Mouse (Mus musculus): ENCODE measurements around the gene Fry.
A peak's percentile ranks its signal among the peaks of the same experiment; 100 is the strongest.
"Not testable (repeated sequence)": the region's sequence is repeated elsewhere in the genome, so short reads cannot be mapped to it uniquely, and the experiment has no call there.

Gene Fry

DNA sequence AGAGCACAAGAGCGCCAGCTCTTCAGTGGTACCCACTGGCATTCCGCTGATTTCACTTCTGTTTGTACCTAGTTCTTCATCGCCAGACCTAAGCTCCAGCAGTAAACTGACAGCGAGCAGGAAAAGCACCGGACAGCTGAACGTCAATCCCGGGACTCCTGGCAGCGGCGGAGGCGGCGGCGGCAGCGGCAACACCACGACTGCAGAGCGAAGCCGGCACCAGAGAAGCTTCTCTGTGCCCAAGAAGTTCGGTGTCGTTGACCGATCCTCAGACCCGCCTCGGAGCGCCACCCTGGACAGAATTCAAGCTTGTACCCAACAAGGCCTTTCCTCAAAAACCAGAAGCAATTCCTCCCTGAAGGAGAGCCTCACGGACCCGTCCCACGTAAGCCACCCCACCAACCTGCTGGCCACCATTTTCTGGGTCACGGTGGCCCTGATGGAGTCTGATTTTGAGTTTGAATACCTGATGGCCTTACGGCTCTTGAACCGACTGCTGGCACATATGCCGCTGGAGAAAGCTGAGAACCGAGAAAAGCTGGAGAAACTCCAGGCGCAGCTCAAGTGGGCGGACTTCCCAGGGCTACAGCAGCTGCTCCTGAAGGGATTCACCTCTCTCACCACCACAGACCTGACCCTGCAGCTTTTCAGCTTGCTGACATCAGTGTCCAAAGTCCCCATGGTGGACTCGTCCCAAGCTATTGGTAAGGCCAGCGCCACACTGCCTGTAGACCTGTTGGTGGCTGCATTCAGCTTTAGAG, 318.4 kb downstream of the Fry start:
- DNase-seq (ENCODE audit: extremely low read depth, insufficient read length, low spot score): no peak

DNA sequence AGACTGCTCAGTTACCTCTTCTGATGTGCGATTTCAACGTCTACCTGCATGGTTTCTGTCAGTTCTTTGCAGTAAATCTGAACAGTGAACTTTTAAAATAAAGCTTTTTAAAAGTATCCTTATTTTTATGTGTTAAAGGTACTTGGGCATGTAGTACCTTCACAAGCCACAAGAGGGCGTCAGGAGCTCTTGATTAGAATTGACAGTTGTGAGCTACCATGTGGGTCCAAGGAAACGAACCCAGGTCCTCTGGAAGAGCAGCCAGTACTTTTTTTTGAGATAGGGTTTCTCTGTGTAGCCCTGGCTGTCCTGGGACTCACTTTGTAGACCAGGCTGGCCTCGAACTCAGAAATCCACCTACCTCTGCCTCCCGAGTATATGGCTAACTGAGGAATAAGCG, 323.2 kb downstream of the Fry start:
- DNase-seq (ENCODE audit: extremely low read depth, insufficient read length, low spot score): no peak

DNA sequence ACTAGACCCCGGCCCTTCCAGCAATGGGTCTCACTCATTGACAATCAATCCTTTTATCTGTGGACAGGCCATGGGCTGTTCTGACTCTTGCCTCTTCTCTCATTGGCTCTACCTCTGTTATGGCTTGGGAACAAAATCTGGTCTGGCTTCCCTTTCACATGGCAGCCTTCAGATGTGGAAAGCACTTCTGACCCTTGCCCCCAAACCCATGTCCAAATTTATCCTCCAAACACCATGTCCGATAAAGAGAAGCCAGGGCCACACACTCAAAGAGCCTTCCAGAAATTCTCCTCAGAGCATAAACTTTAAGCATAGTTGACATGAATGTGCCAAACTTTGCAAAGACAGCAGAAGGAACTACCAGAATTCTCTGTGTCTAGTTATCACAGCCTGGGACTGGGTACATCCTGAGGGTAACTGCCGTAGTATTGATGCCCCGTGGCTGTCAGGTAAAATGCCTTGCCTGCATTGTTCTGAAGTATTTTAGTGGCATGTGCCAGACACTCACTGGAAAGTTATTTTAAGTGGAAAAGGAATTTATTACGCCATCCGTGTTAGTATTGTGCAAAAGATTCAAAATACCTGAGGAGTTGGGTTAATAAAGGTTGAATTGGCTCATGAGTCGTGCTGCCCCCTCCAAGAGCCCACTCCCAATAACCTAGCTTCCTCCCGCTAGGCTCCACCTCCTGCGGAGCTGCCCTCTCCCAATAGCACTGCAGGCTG, 333.0 kb downstream of the Fry start:
- DNase-seq (ENCODE audit: extremely low read depth, insufficient read length, low spot score): peak; percentile 21

DNA sequence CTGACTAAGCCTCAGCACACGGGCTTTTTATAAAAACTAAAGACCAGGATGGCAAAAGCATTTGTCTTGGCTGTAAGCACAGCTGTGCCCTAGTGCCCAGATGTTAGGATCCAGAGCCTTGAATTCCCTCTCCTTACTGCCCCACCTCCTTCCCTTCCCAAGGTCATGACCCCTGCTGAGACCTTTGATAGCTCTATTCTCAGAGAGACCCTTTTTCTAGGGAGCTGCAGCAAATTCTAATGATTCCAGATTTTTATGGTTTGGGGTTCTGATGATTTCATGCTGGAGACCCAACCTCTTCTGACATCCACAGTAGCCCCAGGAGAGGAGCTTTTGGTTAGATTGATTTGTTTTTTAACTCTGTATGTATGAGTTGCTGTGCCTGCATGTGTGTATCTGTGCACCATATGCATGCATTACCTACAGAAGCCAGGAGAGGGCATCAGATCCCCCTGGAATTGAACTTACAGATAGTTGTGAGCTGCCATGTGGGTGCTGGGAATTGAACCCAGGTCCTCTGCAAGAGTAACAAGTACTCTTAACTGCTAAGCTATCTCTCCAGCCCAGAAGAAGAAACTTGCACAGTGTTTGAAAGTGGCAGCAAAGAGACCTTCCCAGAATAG, 333.7 kb downstream of the Fry start:
- DNase-seq (ENCODE audit: extremely low read depth, insufficient read length, low spot score): no peak

DNA sequence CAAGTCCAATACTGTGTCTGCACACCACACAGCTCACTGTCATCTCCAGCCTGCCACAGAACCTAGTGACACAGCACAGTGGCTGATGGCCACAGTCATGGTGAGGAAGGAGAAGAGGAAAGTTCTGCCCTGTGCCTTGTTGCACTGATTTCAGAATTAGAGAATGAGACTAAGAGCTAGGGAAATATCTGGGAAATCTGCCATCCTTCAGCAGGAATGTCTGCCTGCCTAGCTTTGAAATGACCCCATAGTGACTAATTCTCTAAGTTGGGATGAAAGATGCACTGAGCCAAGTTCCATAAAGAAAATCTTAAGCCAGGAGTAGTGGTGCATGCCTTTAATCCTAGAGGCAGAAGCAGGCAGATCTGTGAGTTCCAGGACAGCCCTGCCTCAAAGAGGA, 334.2 kb downstream of the Fry start:
- peak; percentile 39 for DNase-seq (ENCODE audit: extremely low read depth, insufficient read length, low spot score)

DNA sequence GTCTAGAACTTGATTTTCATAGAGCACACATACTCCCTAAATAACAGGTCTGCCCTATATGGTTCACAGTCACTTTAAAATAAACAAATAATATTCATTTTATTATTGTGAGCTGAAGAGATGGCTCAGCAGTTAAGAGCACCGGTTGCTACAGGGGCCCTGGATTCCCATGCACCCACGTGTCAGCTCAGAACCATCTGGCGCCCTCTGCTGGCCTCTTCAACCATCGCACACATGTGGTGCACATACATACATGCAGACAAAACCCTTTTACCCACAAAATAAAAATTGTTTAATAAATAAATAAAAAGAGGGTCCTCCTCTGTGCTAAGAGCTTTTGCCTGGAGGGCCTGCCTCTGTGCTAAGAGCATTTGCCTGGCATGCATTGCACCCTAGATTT, 335.0 kb downstream of the Fry start:
- DNase-seq (ENCODE audit: extremely low read depth, insufficient read length, low spot score): no peak

DNA sequence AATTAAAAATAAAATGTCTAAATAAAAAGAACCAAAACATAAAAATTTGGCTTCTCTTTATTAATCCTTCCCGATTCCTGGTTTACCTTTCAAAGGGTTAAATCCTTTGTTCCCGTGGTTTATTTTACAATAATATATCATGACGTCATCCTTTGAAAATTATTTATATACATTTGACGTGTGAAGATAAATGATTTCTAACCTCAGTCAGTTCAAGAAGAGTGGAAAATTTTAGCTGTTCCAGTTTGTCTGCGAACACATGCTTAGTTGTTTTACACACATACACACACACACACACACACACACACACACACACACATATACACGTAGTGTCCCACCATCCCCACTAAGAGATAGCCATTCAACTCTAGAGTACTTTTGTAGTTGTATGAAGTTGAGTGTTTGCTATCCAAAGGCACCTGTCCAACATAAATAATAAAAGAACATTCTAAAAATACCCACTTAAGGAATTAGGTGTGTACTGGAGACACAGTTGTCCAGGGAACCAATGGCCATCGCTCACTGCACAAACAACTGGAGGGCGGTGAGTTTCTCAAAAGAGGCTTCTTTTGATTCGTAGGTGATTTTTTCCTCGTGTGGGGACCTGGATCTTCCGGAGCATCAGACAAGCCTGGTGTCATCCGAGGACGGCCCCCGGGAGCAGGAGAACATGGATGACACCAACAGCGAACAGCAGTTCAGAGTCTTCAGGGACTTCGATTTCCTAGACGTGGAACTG, 338.9 kb downstream of the Fry start:
- DNase-seq (ENCODE audit: extremely low read depth, insufficient read length, low spot score): no peak

DNA sequence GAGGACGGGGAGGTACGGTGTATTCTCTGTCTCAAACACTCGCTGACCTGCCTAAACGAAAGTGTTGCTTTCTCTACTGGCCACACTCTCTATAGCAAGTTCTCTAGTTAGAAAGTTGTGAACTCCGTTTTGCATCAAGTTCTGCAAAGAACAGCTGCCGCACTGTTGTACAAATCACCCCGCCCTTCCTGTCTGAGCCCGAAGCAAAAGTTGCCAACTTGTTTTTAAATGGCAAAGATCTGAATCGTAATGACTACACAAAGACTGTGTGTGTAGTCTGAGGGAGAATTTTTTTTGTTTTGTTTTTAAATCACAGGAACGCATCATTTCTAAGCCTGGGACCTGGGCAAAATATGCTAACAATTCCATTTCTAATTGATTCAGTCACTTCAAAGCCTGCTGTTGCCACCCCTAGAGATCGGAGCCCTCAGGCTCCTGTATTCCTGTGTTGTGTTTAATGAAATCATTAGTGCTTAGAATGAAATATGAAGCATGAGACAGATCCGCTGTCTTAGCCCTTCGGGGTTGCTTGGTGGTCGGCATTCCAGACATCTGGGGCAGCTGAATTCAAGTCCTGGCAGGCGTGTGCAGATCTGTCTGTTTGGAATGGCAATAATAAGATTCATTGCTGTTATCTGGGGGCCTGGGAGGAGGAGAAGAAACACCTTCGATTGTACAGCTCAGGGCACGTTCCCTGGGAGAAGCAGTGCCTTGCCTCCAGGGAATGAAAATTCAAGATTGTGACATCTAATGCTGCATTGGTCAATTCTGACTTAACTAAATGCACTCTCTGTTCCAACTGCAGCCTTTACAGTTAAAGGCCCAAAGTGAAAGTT, 339.7 kb downstream of the Fry start:
- DNase-seq (ENCODE audit: extremely low read depth, insufficient read length, low spot score): no peak

DNA sequence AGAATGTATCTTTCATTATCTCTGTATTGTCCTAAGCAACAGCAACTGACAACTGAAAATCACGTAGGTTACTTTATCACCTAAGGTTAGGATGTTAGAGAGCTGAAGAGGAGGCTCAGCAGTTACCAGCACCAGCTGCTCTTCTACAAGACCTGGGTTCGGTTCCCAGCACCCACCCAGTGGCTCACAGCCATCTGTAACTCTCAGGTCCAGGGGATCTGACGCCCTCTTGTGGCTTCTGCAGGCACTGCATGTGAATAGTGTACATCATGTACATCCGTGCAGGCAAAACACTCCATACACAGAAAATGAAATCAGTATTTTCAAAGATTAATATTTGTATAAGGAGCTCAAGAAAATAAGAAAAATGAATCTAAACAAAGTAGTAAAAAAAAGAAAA, 341.4 kb downstream of the Fry start:
- DNase-seq (ENCODE audit: extremely low read depth, insufficient read length, low spot score): no peak

DNA sequence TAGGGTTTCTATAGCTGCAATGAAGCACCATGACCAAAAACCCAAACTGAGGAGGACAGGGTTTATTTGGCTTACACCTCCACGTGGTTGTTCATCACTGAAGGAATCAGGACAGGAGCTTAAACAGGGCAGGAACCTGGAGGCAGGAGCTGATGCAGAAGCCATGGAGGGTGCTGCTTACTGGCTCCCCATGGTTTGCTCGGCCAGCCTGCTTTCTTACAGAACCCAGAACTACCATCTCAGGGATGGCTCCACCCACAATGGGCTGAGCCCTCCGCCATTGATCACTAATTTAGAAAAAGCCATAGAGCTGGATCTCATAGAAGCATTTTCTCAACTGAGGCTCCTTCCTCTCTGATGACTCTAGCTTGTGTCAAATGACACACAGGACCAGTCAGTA, 346.3 kb downstream of the Fry start:
- no peak for DNase-seq (ENCODE audit: extremely low read depth, insufficient read length, low spot score)

DNA sequence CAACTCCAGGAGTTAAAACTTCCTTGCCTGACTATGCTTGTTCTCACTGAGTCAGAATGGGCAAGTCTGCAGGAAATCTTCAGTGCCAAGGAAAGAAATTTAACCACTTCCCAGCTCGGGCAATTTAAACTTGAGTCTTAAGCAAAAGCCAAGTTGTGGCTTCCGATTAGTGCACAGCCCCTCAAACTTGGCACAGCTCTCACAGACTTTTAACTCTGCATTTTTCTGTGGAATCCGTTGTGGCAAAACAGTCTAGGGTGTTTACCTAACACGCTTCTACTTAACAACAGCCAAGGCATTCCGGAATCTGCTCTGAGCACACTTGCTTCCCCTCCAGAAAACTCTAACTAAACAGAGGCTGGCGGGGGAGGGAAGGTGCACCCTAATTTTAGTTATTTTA, 346.8 kb downstream of the Fry start:
- peak; percentile 52 for DNase-seq (ENCODE audit: extremely low read depth, insufficient read length, low spot score)

DNA sequence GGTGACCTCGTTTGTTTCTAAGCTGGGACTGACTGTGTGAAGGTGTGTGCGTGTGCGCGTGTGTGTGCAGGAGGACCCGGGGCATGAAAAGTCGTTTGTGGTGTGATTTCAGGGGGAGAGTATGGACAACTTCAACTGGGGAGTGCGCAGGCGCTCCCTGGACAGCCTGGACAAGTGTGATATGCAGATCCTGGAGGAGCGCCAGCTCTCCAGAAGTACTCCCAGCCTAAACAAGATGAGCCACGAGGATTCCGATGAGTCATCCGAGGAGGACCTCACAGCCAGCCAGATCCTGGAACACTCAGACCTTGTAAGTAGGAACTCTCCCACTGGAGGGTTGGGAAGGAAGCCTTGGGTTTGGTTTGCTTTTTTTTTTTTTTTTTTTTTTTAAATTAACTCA, 347.7 kb downstream of the Fry start:
- DNase-seq (ENCODE audit: extremely low read depth, insufficient read length, low spot score): peak; percentile 84

DNA sequence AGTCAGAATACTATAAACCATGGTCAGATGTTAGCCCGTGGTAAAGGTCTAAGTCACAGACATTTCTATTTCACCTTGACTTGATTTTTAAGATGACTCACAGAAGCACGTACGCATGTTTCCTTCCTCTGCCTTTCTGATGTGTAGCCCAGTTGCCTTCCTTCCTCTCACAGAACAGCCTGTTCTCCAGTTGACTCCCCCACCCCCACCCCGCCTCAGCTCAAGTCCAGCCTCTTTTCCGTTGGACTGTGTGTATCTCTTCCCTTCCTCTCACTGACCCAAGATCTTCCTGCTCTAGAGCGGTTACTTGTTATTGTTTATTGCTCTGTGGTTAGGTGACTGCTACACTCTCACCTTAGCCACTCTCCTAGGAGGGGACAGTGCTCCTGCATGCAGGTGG, 350.0 kb downstream of the Fry start:
- no peak for DNase-seq (ENCODE audit: extremely low read depth, insufficient read length, low spot score)

DNA sequence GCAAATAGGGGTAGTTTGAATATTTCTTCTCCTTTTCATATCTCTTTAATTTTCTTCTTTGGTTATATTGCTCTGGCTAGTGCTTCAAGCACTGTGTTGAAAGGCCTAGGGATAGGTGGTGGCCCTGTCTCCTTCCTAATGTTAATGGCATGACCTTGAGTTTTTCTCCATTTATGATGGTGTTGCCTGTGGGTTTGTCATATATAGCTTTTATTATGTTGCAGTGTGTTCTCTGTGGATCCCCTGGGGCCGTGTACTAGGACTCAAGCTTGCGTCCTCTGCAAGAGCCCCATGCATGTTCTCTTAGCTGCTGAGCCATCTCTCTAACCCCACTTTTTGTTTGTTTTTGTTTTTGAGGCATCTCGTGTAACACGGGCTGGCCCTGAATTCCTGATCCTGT, 358.9 kb downstream of the Fry start:
- DNase-seq (ENCODE audit: extremely low read depth, insufficient read length, low spot score): no peak

DNA sequence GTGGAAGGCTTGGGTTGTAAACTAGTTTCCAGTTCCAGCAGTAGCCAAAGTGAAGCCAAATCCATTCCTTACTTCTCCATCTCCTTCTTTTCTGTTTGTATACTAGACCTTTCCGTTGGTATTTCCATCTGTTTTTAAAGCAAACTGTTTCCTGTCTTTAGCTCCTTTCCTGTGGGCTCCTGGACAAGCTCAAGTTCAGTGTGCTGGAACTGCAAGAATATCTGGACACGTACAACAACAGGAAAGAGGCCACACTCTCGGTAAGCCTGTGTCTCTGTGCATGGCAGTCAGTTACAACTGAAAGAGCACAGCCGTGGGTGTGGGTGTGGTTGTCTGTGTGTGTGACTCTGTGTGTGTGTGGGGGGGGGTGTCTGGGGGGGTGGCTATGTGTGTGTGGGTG, 360.2 kb downstream of the Fry start:
- no peak for DNase-seq (ENCODE audit: extremely low read depth, insufficient read length, low spot score)

DNA sequence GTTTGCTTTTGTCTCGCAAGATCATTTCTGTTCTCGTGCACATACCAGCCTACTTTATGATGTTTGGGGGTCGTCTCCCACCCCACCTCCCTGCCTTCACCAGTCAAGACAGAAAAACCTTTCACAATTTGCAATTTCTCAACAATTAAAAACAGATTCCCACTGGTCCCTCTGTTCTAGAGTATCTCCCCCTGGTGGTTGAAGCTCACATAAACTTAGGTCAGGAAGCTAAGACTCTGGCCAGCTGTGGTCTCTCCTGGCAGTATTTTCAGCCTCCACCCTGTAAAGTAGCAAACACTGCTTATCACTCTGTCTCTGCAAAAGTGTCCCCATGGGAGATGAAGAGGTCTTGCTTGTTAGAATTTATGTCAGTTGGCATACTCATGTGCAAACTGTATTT, 366.8 kb downstream of the Fry start:
- no peak for DNase-seq (ENCODE audit: extremely low read depth, insufficient read length, low spot score)

DNA sequence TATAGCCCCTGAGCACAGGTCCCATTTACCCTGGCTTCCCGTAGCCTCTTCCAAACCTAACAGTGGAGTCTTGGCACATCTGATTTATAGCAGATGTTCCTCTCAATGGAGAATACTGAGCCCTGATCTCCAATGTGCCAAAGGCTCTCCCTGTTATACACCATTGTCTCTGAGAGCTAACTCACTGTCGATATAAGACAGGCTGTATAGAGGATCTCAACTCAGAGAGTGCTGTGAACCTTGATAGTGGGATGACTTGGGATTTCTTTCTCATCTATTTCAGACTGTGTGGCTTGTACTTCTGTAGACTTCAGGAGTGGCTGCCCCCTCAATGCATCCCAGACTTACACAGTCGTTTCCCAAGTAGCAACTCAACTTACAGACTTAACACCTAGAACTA, 371.8 kb downstream of the Fry start:
- DNase-seq (ENCODE audit: extremely low read depth, insufficient read length, low spot score): no peak

DNA sequence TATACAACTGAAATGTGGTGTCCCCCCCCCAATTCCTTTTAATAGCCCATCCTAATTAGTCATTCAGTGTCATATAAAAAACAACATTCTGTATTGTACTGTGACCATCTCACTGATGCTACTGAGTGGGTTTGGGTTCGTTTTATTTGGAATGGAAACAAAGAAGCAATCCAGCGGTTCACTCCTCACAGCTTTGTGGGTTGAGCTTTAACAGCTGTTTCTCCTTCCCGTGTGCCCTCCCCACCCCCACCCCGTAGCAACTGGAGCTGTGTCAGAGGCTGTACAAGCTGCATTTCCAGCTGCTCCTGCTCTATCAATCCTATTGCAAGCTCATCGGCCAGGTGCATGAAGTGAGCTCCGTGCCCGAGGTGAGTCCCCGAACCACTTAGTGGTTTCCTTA, 372.4 kb downstream of the Fry start:
- no peak for DNase-seq (ENCODE audit: extremely low read depth, insufficient read length, low spot score)

DNA sequence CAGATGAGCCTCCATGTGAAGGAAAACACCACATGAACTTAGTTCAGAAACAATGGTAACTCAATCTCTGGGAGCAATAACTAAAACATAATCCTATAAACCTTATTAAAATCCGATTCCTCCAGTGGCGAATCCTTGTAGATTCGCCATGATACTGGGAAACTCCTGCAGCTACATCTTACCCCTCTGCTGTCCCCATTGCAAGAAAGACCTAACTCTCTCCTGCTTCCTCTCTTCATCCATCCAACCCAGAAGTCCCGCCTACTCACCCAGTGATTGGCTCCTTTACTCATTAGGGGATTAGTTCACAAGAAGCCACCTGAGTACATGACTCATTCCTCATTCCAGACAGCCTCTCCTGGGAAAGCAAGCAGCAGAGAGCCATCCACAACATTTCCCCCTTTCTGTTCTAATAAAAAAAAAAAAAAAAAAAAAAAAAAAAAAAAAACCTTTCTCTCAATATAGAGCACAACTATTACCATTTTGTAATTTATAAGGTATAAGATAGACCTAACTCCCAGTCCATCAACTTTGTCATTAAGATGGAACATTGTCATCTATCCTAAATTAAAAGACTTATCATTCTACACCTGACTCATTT, 373.2 kb downstream of the Fry start:
- DNase-seq (ENCODE audit: extremely low read depth, insufficient read length, low spot score): not testable (repeated sequence)

DNA sequence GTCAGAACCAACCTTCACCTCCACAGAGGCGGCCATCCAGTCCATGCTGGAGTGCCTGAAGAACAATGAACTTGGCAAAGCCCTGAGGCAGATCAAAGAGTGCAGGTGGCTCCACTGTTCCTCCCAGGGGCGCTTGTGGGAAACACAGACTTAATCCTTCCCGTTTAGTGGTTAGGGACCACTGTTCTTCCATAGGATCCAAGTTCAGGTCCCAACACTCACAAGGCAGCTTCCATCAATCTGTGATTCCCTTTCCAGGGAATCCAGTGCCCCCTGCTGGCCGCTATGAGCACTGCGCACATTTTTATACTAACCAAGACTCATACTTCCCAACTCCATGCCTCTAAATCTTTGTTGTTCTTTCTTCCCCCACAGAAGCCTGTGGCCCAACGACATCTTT, 377.3 kb downstream of the Fry start:
- no peak for DNase-seq (ENCODE audit: extremely low read depth, insufficient read length, low spot score)
